Mouse (Mus musculus) monocyte, adult 5-6 weeks (primary cell): ENCODE measurements around the gene Sgsm2. TPM values are rescaled to one million over a fixed set of nuclear protein-coding genes. Genes with fewer than 3 reads are reported as not detected.

Experiments used
- ATAC-seq: fragments of 153-309, 156-312 bp; replicated peaks from 2 replicates; pipeline ENCODE4 v1.8.0; 2017; ENCODE audit warnings: mild to moderate bottlenecking; ENCODE audit not compliant: low TSS enrichment, insufficient number of reproducible peaks, severe bottlenecking, poor library complexity, low FRiP score
- total RNA-seq: library from RNA; stranded (forward); fragments of 200-1000, 200-491, 200-594 nt; gene quantifications from 3 replicates; pipeline ENCODE4 v1.2.3, GENCODE M21; 2017

Gene Sgsm2
- total RNA-seq, 1 experiment from 2014 or later, result 3.1 TPM

DNA sequence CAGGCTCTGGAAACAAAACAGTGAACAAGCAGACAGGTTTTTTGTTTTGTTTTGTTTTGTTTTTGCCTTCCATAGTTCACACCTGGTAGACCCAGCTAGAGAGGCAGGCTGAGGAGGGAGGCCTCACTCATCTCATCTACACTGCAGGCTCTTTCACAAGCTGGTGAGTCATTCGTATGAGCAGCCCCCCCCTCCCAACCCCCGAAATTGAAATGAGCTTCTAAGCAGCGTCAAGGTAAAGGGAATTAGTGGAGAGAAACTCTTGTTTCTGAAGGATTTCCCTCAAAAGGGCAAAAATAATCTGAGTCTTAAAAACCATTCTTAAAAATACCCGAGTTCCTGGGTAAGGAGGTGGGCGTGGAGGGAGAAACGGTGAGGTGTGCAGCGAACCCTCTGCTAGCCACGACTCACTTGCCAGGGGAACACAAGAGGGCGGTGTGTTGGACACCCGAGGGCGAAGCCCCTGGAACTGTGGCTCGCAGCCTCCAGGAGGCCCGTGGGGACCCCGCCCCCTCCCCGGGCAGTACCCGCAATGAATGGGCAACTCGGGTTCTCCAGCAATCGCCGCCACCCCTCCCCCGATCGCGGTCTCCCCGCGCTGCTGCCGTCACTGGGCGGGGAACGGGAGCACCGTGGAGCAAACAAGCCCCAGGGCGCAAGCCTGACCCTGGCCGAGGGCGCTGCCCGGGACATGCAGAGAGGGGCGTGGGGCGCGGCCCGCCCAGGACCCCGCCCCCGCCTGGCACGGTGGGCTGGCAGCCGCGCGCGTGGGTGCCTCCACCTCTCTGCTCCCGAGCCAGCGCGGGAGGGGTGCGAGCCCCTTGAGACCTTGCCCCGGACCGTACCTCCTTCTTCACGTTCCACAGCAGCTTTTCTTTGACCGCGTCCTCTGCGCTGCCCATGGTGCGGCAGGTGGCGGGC, 620 bp downstream of the Sgsm2 start:
- peak; percentile 20; the same call in 1 of the 2 replicates for ATAC-seq

DNA sequence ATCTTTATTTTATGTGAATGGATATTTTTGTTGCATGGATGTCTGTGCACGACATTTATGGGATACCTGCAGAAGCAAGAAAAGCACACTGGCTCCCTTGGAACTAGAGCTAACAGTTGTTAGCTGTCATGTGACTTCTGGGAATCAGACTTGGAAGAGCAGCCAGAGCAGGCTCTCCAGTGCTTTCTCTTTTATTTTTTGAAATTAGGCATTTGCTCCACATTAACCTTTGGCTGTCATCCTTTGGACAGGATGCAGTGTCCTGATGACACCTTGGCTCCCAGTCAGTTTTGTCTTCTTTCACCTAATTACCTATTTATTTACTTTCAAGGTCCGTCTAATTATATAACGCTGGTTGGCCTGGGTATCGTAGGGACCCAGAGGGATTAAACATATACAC, 2.2 kb downstream of the Sgsm2 start:
- no peak for ATAC-seq

DNA sequence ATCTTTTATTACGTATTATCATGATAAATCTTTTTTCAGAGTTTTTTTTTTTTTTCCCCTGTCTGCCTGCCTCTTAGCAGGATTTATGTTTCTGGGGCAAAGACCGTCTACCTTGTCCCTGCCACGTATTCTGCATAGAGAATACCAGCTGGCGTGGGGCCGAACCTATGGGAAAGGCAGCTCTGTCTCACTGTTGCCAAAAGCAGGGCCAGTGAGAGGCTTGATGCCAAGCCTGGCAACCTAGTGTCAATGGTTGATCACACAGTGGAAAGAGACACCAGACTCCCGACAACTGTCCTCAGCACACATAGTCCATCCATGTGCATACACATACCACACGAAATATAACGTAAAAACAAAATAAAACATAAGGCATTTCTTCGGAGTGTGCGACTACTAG, 13.8 kb downstream of the Sgsm2 start:
- ATAC-seq, result no peak

DNA sequence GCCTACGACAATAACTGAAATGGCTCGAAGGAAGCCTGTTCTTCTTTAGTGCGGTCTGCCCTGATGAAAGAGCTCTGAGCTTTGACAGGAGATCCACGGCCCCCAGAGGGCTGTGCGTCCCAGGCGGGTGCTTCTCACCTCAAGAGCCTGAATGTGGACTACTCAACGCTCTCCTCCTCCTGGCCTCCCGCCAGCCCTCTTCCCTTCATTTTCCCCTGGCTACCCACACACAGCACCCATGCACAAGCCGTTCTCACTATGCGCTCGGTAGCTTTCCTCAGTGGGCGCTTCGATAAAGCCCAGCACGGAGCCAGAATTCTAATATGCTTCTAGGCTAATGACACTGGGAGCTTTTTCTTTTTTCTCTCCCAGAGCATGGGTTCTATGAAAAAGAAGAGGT, 14.9 kb downstream of the Sgsm2 start:
- no peak for ATAC-seq

DNA sequence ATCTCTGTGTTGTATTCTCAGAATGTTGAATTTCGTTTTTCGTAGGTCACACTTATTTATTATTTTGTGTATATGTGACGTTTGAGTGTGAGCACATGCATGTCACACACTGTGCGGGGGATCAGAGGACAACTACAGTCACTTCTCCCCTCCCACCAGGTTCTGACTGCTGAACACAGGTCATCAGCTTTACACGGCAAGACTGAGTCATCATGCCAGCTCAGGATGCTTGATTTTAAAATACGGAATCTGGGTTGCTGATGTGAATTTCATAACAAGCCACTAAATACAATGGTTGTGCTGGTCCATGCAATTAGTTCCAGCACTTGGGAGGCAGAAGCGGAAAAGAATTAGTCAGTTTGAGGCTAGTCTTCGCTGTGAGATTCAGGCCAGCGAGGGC, 15.9 kb downstream of the Sgsm2 start:
- no peak for ATAC-seq

DNA sequence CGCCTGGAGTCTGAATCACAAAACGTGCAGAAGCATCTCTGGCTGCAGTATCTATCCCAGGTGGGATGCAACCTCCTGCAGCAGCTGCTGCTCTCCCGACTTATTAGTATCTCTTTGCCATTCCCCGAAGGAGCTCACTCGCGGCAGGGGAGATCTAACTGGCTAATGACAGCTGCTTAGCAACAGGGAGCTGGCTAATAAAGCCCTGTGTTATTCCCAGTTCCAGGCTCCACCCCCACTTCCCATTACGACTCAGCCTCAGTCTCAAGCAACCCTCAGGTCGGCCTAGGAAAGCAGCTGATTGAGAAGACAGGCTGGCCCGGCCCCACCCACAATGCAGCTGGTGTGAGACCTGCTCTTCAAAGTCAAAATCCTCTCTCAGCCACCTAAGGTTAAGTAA, 20.1 kb downstream of the Sgsm2 start:
- ATAC-seq, result no peak

DNA sequence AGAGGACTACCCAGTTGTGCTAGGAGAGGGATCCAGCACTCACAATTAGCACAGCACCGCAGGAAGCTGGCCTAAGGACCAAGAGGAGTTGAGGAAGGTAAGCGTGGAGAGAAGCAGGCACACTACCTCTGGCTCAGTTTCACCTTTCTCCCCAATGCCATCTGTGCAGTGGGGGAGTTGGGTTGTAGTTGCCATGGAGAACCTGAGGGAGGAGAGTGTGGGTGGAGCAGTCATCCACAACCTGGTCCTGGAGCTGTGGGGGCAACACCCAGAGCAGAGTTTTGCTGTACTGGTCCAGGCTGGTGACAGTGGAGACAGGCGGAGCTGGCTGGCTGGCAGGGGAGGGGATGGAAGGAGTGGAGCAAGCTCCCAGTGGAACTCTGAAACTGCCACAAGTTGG, 22.2 kb downstream of the Sgsm2 start:
- ATAC-seq, result no peak

DNA sequence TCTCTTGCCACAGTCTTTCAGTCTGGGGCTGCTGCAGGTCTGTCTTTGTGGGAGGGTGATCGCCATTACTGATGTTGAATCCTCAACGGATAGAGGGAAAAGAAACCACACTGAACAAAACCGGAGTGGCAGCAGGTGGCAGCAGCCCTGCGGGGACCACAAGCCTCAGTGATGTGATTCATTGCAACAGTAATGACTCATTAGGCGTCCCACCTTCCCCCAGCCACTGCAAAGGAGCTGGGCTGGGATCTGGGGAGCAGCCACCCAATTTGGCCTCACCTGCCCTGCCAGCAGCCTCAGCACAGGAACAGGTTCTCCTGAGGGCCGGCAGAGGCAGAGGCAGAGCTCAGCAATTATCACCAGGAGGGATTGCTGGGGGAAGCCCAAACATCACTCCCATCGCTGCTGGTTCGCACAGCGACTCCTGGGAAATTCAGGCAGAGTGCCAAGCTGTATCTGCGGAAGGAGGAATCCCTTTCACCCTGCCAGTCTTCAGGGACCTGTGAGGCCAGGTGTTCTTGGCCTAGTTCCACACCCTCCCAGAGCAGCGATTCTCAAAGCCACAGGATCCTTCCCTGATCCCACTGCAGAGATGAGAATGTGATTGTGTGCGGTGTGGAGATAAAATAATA, 25.8 kb downstream of the Sgsm2 start:
- no peak for ATAC-seq

DNA sequence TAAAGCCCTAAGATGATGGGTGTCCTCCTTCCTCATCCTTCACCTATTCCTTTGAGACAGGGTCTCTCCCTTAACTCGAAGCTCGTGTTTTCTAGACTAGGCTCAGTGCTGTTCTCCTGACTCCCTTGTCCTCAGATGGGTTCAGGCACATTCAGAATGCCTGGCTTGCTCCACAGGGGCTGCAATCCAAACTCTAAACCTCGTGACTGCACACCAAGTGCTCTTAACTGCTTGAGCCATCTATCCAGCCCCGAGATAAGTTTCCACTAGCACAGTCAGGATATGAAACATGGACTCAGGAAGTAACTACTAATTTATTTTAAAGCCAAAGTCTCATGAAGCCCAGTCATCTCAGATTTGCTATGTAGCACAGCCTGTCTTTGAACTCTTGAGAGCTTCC, 26.3 kb downstream of the Sgsm2 start:
- no peak for ATAC-seq

DNA sequence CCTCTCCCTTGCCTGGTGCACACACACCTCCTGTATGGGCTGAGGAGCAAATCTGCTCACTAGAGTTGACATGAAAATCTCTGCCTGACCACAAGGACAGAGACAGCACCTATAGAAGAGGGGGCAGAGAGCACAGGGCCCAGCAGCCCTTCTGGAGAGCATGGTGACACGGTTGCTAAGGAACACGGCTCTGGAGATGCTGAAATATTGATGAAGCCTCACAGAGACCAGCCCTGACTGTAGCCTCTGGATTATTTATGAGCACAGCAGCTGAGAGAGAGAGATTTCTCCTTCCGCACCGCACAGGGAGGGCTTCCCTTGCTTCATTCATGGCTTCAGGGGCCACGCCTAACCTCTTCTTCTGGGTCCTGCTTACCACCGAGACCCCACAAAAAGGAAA, 27.3 kb downstream of the Sgsm2 start:
- ATAC-seq, result no peak

DNA sequence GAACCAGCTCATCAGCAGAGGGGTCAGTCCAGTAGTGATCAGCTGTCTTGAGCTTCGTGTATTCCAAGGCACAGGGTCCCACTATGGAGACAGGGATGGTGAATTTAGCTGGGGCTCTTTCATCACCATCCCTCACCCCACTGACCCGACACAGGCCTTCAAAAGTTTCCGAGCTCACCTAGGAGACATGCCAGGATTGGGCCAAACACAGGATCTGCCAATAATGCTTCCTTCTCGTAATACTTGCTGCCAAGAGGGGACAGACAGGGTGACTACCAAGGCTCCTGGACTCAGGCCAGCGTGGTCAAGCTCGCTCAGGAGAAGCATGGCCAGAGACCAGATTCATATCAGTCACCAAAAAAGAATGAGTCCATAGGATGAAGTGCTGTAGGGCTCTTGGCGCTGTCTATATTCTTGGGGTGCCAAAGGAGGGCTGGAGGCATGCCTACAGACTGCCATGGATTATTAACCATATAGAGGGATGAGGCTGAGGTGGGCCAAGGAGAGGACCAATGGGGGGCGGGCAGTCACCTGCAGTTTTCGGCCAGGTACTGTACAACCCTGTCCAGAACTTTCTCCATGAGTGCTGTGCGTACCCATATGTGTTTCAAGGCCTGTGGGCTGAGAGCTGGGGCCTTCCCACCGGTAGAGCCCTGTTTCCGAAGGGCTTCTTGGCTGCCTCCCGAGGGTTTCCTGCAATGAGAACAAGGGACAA, 28.7 kb downstream of the Sgsm2 start:
- no peak for ATAC-seq

DNA sequence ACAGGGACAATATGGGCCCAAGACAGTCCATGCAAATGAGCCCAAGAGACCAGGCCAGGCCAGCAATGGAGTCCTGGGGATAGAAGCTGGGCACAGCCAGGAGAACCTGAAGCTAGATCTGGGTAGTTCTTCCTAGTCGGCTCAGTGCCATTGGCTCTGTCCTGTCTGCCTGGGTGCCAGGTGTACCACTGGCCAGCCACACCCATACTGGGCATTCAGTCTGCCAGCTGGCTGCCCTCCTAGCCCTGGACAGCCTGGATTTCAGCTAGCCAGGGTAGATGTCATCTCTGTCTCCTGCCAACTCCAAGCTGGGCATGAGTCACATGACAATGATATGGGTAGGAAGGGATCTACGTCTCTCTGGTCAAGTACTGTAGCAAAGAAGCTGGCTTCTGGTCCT, 29.7 kb downstream of the Sgsm2 start:
- no peak for ATAC-seq

DNA sequence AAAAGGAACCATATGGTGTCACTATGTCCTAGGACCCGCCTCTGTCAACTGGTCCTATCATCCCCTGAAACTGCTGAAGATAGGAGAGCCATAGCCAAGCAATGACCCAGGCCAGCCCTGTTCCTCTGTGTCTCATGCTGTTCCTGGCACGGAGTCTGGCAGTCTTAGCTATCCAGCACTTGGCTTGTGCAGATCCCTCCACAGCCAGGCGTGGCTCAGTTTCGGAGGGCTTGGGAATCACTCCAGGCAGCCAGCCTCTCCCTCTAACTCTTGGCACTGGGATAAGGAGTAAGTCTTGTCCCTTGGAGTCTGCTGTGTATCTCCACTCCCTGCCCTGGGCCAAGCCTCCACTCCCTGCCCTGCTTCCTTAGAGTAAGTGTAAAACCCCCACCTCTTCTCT, 30.2 kb downstream of the Sgsm2 start:
- no peak for ATAC-seq

DNA sequence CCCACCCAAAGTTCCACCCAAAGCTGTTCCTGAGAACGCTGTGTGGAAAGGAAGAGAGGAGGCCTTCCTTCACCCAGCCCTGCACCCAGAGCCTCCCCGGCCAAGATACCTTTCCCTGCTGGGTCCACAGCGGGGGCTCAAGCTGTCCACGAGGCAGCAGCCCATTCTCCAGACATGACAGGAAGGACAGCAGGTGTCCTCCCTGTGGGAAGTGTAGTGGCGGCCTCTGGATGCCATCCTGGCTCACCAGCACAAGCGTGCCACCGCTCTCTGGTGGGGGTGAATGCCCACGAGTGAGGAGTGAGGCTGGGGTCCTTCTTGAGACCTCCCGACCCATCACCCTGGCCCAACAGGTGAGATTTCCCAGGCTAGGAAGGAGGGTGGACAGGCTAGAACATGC, 31.6 kb downstream of the Sgsm2 start:
- no peak for ATAC-seq

DNA sequence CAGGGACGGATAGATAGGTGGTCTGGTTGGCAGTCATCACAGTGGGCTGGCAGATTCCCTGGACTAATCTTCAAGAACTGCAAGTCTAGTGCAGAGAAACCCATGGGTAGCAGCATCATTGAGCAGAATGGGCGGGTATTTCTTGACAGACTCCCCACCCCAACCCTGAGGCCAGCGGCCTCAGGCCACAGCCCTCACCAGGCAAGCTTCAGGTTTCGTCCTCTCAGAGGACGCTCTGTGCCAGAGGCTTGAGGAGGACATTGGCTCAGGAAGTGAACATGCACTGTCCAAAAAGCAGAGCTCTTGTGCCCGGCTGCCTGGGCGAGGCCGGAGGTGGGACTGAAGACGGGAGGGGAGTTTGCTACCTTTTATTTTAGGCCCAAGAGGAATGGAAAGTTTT, 32.4 kb downstream of the Sgsm2 start:
- no peak for ATAC-seq

DNA sequence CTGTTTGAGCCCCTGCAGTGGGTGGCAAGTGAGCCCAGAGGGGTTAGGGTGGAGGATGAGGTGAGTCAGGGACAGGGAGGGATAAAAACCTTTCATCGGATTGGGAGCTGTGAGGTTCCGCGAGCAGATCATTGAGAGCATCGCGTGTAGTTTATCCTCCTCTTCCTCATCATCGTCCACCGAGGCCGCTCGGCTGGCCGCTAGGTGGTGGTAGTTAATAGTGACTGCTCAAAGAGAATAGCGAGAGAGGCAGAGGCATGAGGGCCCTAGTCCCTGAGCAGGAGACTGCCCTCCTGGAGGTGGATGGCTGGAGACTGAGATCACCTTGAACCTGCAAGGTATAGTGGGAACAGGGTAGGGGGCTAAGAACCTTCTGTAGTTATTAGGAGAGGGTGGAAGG, 33.4 kb downstream of the Sgsm2 start:
- ATAC-seq, result no peak

DNA sequence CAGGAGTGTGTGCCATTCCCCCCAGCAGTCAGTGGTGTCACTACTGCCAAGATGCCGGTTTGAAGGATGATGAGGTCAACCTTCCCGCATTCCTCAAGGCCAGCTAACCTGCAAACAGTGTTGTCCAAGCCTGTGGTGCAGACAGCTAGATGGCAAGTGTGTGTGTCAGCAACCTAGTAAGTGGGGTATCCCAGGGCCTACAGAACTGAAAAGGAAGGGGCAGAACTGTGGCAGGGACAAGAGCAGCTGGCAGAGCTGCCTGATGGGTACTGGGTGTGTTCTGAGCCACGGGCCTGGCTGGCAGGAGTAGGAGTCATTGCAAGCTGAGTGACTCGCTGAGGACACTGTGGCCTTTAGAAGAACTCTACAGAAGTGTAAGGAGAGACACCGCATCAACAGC, 34.7 kb downstream of the Sgsm2 start:
- no peak for ATAC-seq

DNA sequence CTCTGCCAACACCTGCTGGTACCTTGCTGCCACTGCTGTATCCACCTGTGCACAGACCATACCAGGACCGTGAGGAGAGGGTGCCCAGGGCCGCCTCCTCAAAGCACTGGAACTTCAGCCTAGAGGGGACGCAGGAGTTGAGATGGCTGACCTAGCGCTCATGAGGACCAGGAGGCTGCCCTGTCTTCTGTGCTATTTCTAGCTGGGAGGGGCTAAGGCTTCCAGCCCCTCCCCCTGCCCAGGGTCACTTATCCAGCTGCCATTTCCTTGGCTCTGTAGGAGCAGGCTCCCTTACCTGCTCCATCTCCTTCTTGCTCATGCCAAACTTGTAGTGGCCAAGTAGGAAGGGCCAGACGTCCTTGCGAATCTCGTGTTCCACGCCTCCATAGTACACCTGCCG, 39.1 kb downstream of the Sgsm2 start:
- no peak for ATAC-seq

DNA sequence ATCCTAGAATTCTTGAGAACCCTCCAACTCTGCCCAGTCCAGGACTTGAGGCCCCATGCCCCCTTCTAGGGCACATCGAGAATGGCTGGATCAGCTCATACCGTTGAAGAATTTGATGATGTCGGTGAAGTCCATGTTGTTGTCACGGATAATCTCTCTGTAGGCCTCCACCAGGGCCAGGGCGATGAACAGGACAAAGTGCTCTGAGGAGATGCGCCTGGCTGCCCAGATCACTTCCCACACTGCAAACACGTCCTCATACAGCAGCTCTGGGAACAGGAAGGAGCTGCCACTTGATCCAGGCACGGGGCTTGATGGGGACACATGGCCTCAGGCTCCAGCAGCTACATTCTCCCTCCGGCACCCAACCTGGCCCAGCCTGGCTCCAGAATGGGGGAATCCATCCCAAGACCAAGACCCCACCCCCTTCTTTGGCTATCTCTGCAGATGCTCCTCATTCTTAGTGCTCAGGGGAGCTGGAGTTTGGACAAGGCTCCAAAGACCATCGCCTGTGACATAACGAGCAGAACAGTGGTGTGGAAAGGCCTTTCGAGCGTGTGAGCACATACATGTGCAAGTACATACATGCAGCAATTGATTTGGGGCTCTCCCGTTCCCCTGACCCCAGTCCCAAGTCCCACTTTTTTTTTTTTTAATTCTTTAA, 45.7 kb downstream of the Sgsm2 start:
- ATAC-seq, result no peak
